Mouse (Mus musculus) myocyte (in vitro differentiated cells): ENCODE results near the gene Tnr. TPM values are rescaled to one million over a fixed set of nuclear protein-coding genes. Genes with fewer than 3 reads are reported as not detected.

Source experiments
- H3K27me3 ChIP-seq: one replicate; pipeline ENCODE4 v1.6.1; 2011; ENCODE audit not compliant: control insufficient read depth, insufficient read depth, insufficient read length
- H3K36me3 ChIP-seq: one replicate; pipeline ENCODE4 v1.6.1; 2011; ENCODE audit not compliant: control insufficient read depth, insufficient read depth
- H3K4me2 ChIP-seq: one replicate; pipeline ENCODE4 v1.6.1; 2011; ENCODE audit warnings: low read depth, control low read depth
- H3K4me3 ChIP-seq: one replicate; pipeline ENCODE4 v1.5.1; 2011; ENCODE audit warnings: mild to moderate bottlenecking, control low read depth, moderate library complexity
- H3K79me2 ChIP-seq: one replicate; pipeline ENCODE4 v1.6.1; 2011; ENCODE audit not compliant: control insufficient read depth, insufficient read depth
- H3ac ChIP-seq: one replicate; pipeline ENCODE4 v1.6.1; 2011; ENCODE audit not compliant: control insufficient read depth, insufficient read length
- CEBPB ChIP-seq: IDR thresholded peaks from 2 replicates; pipeline ENCODE4 v1.6.1; 2011; ENCODE audit warnings: mild to moderate bottlenecking, moderate library complexity; ENCODE audit not compliant: poor library complexity, insufficient read depth, severe bottlenecking
- E2F4 ChIP-seq: IDR thresholded peaks from one replicate; pipeline ENCODE4 v1.6.1; 2011; ENCODE audit warnings: mild to moderate bottlenecking, control low read depth, moderate library complexity; ENCODE audit not compliant: insufficient read depth
- MAX ChIP-seq: IDR thresholded peaks from one replicate; pipeline ENCODE4 v1.6.1; 2011; ENCODE audit warnings: low read depth, mild to moderate bottlenecking, control low read depth
- MYOD1 ChIP-seq, 3 experiments: IDR thresholded peaks; one replicate each; pipeline ENCODE4 v1.6.1; 2011; ENCODE audit warnings: control low read depth in 2 of 3, low read depth in 2 of 3, mild to moderate bottlenecking in 2 of 3, moderate library complexity in 1 of 3; ENCODE audit not compliant: insufficient read length in 2 of 3, control insufficient read depth in 1 of 3
- MYOG ChIP-seq, 3 experiments: IDR thresholded peaks; one replicate each; pipeline ENCODE4 v1.6.1; 2011; ENCODE audit warnings: control low read depth in 2 of 3, low read depth in 2 of 3, mild to moderate bottlenecking in 2 of 3; ENCODE audit not compliant: insufficient read length in 2 of 3, control insufficient read depth in 1 of 3, insufficient read depth in 1 of 3
- POLR2A ChIP-seq: IDR thresholded peaks from one replicate; pipeline ENCODE4 v1.6.1; 2011; ENCODE audit warnings: low read depth, mild to moderate bottlenecking, control low read depth, moderate library complexity; ENCODE audit not compliant: insufficient read length
- POLR2AphosphoS2 ChIP-seq: IDR thresholded peaks from one replicate; pipeline ENCODE4 v1.6.1; 2011; ENCODE audit warnings: low read depth, control low read depth; ENCODE audit not compliant: insufficient read length
- REST ChIP-seq: IDR thresholded peaks from one replicate; pipeline ENCODE4 v1.6.1; 2011; ENCODE audit warnings: mild to moderate bottlenecking, control low read depth, moderate library complexity; ENCODE audit not compliant: insufficient read depth, insufficient read length
- SRF ChIP-seq: IDR thresholded peaks from one replicate; pipeline ENCODE4 v1.6.1; 2011; ENCODE audit warnings: low read depth; ENCODE audit not compliant: control insufficient read depth, insufficient read length
- TCF12 ChIP-seq: IDR thresholded peaks from one replicate; pipeline ENCODE4 v1.6.1; 2011; ENCODE audit warnings: mild to moderate bottlenecking, control low read depth; ENCODE audit not compliant: poor library complexity, insufficient read depth, severe bottlenecking
- TCF3 ChIP-seq: IDR thresholded peaks from one replicate; pipeline ENCODE4 v1.6.1; 2011; ENCODE audit warnings: low read depth, control low read depth; ENCODE audit not compliant: insufficient read length
- USF1 ChIP-seq: IDR thresholded peaks from one replicate; pipeline ENCODE4 v1.6.1; 2011; ENCODE audit warnings: low read depth, mild to moderate bottlenecking, control low read depth, moderate library complexity
- polyA plus RNA-seq: library from polyadenylated mRNA; unstranded; fragments of >200 nt; fragmentation: generic; extraction: Trizol; gene quantifications from one replicate; pipeline ENCODE4 v1.2.1, GENCODE M21; 2012; ENCODE audit warnings: missing spikeins

Tnr gene
- polyA plus RNA-seq, 1 experiment = 0.02 TPM

GRCm38 (mm10) chr1:159900639-159901038 lies 377.1 kb downstream of the Tnr start:
- TF ChIP-seq USF1 (no peak), CEBPB (no peak)
- Histone ChIP-seq H3K36me3 (no peaks in the 10 kb centered on the region), H3ac (no peak overlapping the region), H3K4me3 (no peak overlapping the region), H3K27me3 (no peaks in the 10 kb centered on the region), H3K79me2 (no peaks in the 10 kb centered on the region), H3K4me2 (no peak overlapping the region)

- TF ChIP-seq REST (no peak), SRF (no peak)
- H3K4me3 ChIP-seq = no peak overlapping the region
- no peaks in the 10 kb centered on the region for H3K79me2 ChIP-seq
- no peak overlapping the region for H3K4me2 ChIP-seq
- no peak overlapping the region for H3ac ChIP-seq
- H3K36me3 ChIP-seq = no peaks in the 10 kb centered on the region
- H3K27me3 ChIP-seq = no peaks in the 10 kb centered on the region
These were observed 378.0 kb downstream of the Tnr start for GRCm38 (mm10) chr1:159901366-159902119.

DNA sequence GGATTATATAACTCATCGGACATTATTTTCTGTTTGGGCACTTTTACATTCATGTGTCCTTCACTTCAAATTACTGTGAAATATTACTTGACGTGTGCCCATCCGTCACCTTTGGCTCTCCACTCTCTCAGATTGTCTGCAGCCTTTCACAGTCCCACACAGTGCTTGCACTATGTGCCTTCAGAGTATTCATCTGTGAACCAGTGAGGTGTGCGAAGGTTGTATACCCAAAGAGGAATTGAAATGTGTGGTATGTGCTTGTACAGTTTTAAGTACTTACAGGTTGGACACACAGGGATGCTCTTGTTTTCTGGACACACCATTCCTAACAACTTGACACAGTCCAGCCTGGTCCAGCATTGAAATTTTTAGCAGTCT lies 378.5 kb downstream of the Tnr start:
- H3K27me3 ChIP-seq = no peaks in the 10 kb centered on the region
- H3K36me3 ChIP-seq = no peaks in the 10 kb centered on the region
- no peaks in the 10 kb centered on the region for H3K79me2 ChIP-seq
- H3ac ChIP-seq = no peak overlapping the region
- no peak overlapping the region for H3K4me2 ChIP-seq
- TF ChIP-seq SRF = no peak
- no peak overlapping the region for H3K4me3 ChIP-seq

GRCm38 (mm10) chr1:159911006-159911405 lies 387.4 kb downstream of the Tnr start:
- Histone ChIP-seq H3K4me2 (no peak overlapping the region), H3K4me3 (no peak overlapping the region), H3ac (no peak overlapping the region), H3K79me2 (no peaks in the 10 kb centered on the region), H3K27me3 (no peaks in the 10 kb centered on the region), H3K36me3 (no peaks in the 10 kb centered on the region)
- TF ChIP-seq E2F4 = no peak
- TF ChIP-seq CEBPB = no peak
- no peak for TF ChIP-seq SRF
- TF ChIP-seq MAX = no peak
- no peak for TF ChIP-seq MYOG (IDR thresholded peaks at IDR 0.05; ENCODE audit: control insufficient read depth in 1 of 3, insufficient read depth in 1 of 3, insufficient read length in 2 of 3, low read depth in 2 of 3)
- no peak for TF ChIP-seq POLR2A
- no peak for TF ChIP-seq MYOD1 (IDR thresholded peaks at IDR 0.05; ENCODE audit: control insufficient read depth in 1 of 3, insufficient read length in 2 of 3, low read depth in 2 of 3)
- TF ChIP-seq TCF3 = no peak

DNA sequence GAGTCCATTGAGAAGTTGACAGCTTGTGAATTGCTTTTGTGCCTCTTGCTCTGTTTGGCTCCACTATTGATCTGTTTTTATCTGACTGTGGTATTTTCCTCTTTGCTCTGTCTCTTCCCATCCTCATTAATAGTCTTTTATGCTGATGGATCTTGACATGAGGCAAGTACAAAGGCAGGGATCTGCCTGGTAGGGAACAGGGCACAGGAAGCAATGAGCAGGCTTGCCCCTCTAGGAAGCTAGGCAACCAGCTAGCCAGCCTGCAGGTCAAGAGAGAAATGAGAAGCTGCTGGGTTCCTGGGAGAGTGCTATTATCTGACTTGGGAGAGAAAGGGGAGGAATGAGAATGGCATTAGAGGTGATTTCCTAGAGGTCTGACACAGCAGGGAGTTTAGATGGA lies 391.2 kb downstream of the Tnr start:
- Histone ChIP-seq H3K36me3 (no peaks in the 10 kb centered on the region), H3K4me2 (no peak overlapping the region), H3ac (no peak overlapping the region), H3K27me3 (no peaks in the 10 kb centered on the region), H3K4me3 (no peak overlapping the region), H3K79me2 (no peaks in the 10 kb centered on the region)
- TF ChIP-seq TCF3 (no peak), MAX (no peak), REST (no peak), TCF12 (no peak), USF1 (no peak), E2F4 (no peak), MYOG (IDR thresholded peaks at IDR 0.05; ENCODE audit: control insufficient read depth in 1 of 3, insufficient read depth in 1 of 3, insufficient read length in 2 of 3, low read depth in 2 of 3) (no peak), POLR2AphosphoS2 (no peak), SRF (no peak), CEBPB (no peak), POLR2A (no peak), MYOD1 (IDR thresholded peaks at IDR 0.05; ENCODE audit: control insufficient read depth in 1 of 3, insufficient read length in 2 of 3, low read depth in 2 of 3) (no peak)

DNA sequence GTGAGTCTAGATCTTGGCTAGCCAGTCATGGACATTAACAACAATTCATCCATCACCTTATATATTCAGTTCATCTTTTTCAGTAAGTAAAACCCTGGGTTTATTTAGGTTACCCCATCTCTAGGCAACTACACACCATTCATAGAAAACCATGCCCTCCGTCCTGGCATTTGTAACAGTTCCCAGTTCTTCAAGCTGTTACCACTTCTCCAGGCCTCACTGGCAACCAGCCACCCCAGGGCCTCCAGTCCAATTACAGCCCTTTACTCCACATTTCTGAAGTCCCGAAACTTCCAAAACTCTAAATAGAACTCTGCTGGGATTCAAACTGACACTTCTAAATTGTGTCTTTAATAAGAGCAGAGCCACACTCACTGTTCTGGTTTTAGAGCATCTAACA lies 397.0 kb downstream of the Tnr start:
- TF ChIP-seq MYOG (IDR thresholded peaks at IDR 0.05; ENCODE audit: control insufficient read depth in 1 of 3, insufficient read depth in 1 of 3, insufficient read length in 2 of 3, low read depth in 2 of 3) (no peak), USF1 (no peak), MAX (no peak), CEBPB (no peak), POLR2A (no peak), REST (no peak), E2F4 (no peak)
- Histone ChIP-seq H3K4me2 (no peak overlapping the region), H3K4me3 (no peak overlapping the region), H3K79me2 (no peaks in the 10 kb centered on the region), H3K27me3 (no peaks in the 10 kb centered on the region), H3K36me3 (no peaks in the 10 kb centered on the region), H3ac (no peak overlapping the region)
